Mouse (Mus musculus): ENCODE data around the gene Wnt6.

Wnt6 gene

DNA sequence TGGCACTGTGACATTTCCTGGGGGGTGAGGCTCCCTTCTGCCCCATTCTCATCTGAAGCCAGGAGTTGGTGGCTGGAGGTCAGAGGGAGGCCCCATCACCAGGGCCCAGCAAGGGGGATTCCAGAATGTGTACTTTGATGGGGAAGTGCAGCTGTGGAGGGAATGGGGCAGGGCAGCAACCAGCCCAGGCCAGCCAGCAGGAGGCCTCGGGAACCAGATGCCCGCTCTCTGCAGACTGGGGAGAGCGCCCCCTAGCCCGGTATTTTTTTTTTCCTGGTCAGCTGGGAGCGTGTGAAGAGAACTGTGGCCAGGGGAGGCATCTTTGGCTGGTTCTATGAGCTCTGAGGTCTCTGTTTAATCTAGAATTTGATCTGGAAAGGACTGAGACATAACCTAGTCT is 4.1 kb downstream of the Wnt6 start:
- no peak for DNase-seq (ENCODE audit: low read depth, low spot score)

DNA sequence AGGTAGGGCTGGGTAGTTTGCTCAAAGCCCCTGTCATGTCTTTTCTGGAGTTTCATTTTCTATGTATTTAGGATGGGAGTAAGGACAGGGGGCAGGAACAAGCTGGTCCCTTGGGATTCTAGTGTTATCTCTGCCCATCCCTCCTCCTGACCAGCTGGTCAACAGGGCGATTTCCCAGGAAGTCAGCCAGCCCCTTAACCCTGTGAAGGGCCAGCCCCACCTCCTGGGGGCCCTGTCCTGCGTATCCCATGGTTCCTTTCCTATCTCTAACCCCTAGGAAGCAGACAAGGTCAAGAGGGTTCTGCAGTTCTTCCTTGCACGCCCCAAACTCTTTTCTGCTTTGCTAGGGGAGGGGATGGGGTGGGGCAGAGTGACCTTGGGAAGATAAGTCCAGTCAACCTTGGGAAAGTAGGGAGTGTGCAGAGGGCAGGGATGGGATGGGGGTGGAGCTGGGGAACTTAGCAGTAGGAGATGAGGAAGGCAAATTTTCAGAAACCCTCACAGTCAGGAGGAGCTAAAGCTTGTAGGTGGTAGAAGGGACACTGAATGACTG is 7.3 kb downstream of the Wnt6 start:
- no peak for DNase-seq (ENCODE audit: low read depth, low spot score)

GRCm38 (mm10) chr1:74782045-74782444 is 10.4 kb downstream of the Wnt6 start:
- DNase-seq (ENCODE audit: low read depth, low spot score) = no peak

DNA sequence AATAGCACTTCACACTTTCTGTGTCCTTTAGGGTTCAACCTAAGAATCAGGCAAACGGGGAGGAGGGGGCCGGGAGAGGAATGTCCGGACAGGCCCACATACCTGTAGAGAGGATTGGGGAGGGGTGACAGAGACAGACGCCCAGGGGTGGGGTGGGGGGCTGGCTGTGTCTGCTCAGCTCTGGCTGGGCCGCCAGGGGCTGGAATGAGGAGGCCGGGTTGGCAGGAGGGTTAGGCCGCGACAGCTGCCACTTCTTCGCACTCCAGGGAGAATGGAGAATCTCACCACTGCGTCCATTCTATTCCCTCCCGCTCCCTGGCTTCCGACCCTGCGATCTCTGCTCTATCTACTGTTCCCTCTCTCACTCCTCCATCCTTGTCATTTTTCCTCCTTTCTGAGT is 11.9 kb downstream of the Wnt6 start:
- no peak for DNase-seq (ENCODE audit: low read depth, low spot score)

DNA sequence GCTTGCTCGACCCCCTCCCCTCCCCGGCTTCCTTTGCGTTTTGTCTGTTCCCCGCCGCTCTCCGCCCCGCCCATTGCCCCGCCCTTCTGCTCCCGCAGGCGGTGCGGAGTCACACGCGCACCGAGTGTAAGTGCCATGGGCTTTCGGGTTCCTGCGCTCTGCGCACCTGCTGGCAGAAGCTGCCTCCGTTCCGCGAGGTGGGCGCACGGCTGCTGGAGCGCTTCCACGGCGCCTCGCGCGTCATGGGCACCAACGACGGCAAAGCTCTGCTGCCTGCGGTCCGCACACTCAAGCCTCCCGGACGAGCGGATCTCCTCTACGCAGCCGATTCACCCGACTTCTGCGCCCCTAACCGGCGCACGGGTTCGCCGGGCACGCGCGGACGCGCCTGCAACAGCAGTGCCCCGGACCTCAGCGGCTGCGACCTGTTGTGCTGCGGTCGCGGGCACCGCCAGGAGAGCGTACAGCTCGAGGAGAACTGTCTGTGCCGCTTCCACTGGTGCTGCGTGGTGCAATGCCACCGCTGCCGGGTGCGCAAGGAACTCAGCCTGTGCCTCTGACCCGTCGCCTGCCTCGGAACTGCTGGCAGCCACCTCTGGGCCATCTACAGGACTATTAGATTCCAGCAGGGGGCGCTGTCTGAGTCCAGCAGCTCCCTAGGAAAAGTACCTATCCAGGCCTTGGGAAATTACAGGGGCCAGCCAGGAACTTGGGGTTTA is 12.5 kb downstream of the Wnt6 start:
- no peak for DNase-seq (ENCODE audit: low read depth, low spot score)

GRCm38 (mm10) chr1:74787846-74788245 is 16.2 kb downstream of the Wnt6 start:
- peak; percentile 64 for DNase-seq (ENCODE audit: low read depth, low spot score)

- no peak for DNase-seq (ENCODE audit: low read depth, low spot score)
These were observed 17.0 kb downstream of the Wnt6 start for GRCm38 (mm10) chr1:74788603-74789176.

DNA sequence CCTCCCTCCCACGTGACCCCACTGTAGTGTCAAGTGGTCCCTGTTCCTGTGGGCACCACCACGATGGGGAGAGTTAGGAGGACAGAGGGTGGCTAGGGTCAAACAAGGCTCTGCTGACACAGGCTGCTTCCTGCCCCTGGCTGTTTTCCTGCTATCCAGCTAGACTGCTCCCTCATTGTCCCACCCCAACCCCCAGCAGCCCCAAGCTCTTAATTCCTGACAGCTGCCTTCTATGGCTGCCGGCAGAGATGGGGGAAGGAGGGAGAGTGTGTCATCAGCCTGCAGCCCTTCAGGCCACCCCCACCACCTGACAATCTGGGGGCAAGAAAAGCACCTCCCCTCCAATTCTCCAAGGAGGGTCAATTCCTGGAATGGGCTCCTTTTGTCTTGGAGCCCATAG is 18.4 kb downstream of the Wnt6 start:
- no peak for DNase-seq (ENCODE audit: low read depth, low spot score)

- no peak for DNase-seq (ENCODE audit: low read depth, low spot score)
These were observed 19.6 kb downstream of the Wnt6 start, which contains the start of gene Wnt10a for GRCm38 (mm10) chr1:74791249-74791648. Gene Wnt10a, plus strand, starts transcription at chr1:74791516.

DNA sequence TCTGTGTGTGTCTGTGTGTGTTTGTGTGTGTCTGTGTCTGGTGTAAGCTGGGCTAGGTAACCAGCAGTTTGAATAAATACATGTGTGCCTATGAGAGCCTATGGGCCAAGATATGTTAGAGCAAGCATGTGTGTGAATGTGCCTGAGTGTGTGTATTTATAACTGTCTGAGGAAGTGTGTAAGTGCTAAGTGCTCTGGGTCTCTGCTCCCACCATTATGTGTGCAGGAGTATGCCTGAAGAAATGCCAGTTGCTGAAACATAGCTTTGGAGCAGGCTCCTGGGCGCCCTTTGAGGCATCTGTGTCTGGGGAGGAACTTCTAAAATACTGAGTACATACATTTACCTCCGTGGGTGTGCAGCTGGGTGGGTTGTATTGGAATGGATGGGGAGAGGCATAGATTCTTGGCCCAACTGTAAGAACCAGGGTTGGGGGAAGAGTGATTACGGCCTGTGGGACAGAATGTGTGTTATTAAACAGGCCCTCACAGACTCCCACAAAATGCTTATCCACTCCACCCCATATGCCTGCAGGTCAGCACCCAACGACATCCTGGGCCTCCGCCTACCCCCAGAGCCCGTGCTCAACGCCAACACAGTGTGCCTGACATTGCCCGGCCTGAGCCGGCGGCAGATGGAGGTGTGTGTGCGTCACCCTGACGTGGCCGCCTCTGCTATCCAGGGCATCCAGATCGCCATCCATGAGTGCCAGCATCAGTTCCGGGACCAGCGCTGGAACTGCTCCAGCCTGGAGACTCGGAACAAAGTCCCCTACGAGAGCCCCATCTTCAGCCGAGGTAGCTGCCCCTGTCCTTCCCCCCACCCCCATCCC is 21.4 kb downstream of the Wnt6 start:
- DNase-seq (ENCODE audit: low read depth, low spot score) = no peak

GRCm38 (mm10) chr1:74794487-74795144 is 22.9 kb downstream of the Wnt6 start:
- no peak for DNase-seq (ENCODE audit: low read depth, low spot score)

GRCm38 (mm10) chr1:74795145-74795529 is 23.4 kb downstream of the Wnt6 start:
- no peak for DNase-seq (ENCODE audit: low read depth, low spot score)

GRCm38 (mm10) chr1:74797459-74797858 is 25.8 kb downstream of the Wnt6 start:
- DNase-seq (ENCODE audit: low read depth, low spot score) = no peak

DNA sequence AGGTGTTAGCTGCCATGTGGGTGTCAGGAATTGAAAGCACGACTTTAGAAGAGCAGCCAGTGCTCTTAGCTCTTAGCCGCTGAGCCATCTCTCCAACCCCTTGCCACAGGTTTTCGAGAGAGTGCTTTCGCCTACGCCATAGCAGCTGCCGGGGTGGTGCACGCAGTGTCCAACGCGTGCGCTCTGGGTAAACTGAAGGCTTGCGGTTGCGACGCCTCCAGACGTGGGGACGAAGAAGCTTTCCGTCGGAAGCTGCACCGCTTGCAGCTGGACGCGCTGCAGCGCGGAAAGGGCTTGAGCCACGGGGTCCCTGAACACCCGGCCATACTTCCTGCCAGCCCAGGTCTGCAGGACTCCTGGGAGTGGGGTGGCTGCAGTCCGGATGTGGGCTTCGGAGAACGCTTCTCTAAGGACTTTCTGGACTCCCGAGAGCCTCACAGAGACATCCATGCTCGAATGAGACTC is 28.8 kb downstream of the Wnt6 start:
- no peak for DNase-seq (ENCODE audit: low read depth, low spot score)

- DNase-seq (ENCODE audit: low read depth, low spot score) = no peak
These were observed 30.0 kb downstream of the Wnt6 start for GRCm38 (mm10) chr1:74801631-74802140.

GRCm38 (mm10) chr1:74802795-74803656 is 31.3 kb downstream of the Wnt6 start:
- peak; percentile 63 for DNase-seq (ENCODE audit: low read depth, low spot score)

- no peak for DNase-seq (ENCODE audit: low read depth, low spot score)
These were observed 32.6 kb downstream of the Wnt6 start for GRCm38 (mm10) chr1:74804211-74804870.

- DNase-seq (ENCODE audit: low read depth, low spot score) = no peak
These were observed 33.7 kb downstream of the Wnt6 start for GRCm38 (mm10) chr1:74805340-74805835.

- DNase-seq (ENCODE audit: low read depth, low spot score) = no peak
These were observed 34.2 kb downstream of the Wnt6 start for GRCm38 (mm10) chr1:74805843-74806242.

All from retina, adult 2 months (tissue).